Mouse (Mus musculus): ENCODE results near the gene Prdx3. TPM values are rescaled to one million over a fixed set of nuclear protein-coding genes. Genes with fewer than 3 reads are reported as not detected.

Prdx3 gene
- polyA plus RNA-seq, 1 experiment from 2014 or later: 119 TPM

DNA sequence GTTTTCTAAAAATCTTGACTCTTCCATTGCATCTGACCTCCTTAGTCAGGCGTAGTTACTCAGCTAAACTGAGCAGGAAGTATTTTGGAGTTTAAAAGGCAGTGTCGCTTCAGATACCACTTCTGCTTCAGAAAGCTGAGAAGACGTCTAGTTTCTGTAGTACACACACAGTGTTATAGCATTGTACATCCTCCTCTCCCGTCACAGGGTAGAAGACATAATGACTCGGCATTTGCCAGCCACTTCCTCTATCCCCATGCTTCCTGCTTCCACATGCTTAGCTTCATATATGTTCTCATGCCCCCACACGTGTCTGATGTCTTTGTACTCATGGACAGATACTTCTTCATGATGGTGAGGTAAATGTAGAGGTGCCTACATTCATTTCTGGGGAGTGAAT is 55.7 kb downstream of the Prdx3 start:
- no peaks in the 10 kb centered on the region; the same call in 1 of the 2 replicates for H3K36me3 ChIP-seq (ENCODE audit: control insufficient read depth, insufficient read depth, low read length)
- no peak overlapping the region for H3K4me2 ChIP-seq (replicated peaks; ENCODE audit: low read depth, low read length)
- no peak for ATAC-seq (ENCODE audit: low FRiP score)
- no peaks in the 10 kb centered on the region for H3K9me3 ChIP-seq (ENCODE audit: control insufficient read depth, low read length)
- H3K4me1 ChIP-seq (replicated peaks; ENCODE audit: control insufficient read depth, insufficient read depth, low read length): no peaks in the 10 kb centered on the region
- no peak overlapping the region for H3K4me3 ChIP-seq (ENCODE audit: low read depth, low read length)
- no peaks in the 10 kb centered on the region for H3K27me3 ChIP-seq (ENCODE audit: control insufficient read depth, insufficient read depth, low read length)
- WGBS: 92% methylated on average over 6 of the region's 6 CpGs
- no peak overlapping the region for H3K9ac ChIP-seq (ENCODE audit: low read depth, low read length)
- H3K27ac ChIP-seq (ENCODE audit: low read depth, low read length): no peak overlapping the region
- no peak for DNase-seq (ENCODE audit: low spot score)

Other genes starting within 250 kb of the Prdx3 start
- gene Nanos1, start 118.6 kb downstream of the Prdx3 start, polyA plus RNA-seq (2014; fragmentation: Nextera tagmentation; extraction: Ambion mirVana): 3.8 and 5.4 TPM in 2 replicates
- 169 and 184 TPM in 2 replicates for gene Eif3a, start 83.9 kb downstream of the Prdx3 start, polyA plus RNA-seq (2014; fragmentation: Nextera tagmentation; extraction: Ambion mirVana)
- gene Fam45a, start 63.0 kb downstream of the Prdx3 start, polyA plus RNA-seq (2014; fragmentation: Nextera tagmentation; extraction: Ambion mirVana): 38.9 and 46.0 TPM in 2 replicates
- gene Sfxn4, start 13.1 kb downstream of the Prdx3 start, polyA plus RNA-seq (2014; fragmentation: Nextera tagmentation; extraction: Ambion mirVana): 14.6 and 15.4 TPM in 2 replicates
- 3.0 and 3.7 TPM in 2 replicates for gene Grk5, start 15.2 kb upstream of the Prdx3 start, polyA plus RNA-seq (2014; fragmentation: Nextera tagmentation; extraction: Ambion mirVana)

Data from hindbrain, embryonic 11.5 days (tissue).